Mouse (Mus musculus) heart, adult 2 months (tissue): ENCODE measurements around the gene Celsr3. TPM values are rescaled to one million over a fixed set of nuclear protein-coding genes. Genes with fewer than 3 reads are reported as not detected.

Source experiments
- DNase-seq, 2 experiments: peaks; one replicate each; pipeline ENCODE4 v3.0.0; 2021
- H3K27ac ChIP-seq: fragments of 200-600 bp; 2 replicates; pipeline ENCODE4 v1.8.1; 2022
- H3K27me3 ChIP-seq: fragments of 200-500 bp; 2 replicates; pipeline ENCODE4 v1.6.1; 2012; ENCODE audit warnings: mild to moderate bottlenecking, low read length, inconsistent platforms, mixed read lengths; ENCODE audit not compliant: control insufficient read depth, insufficient read depth
- H3K36me3 ChIP-seq: fragments of 200-500 bp; 2 replicates; pipeline ENCODE4 v1.6.1; 2012; ENCODE audit warnings: low read length, inconsistent platforms; ENCODE audit not compliant: control insufficient read depth, insufficient read depth
- H3K4me1 ChIP-seq: fragments of 200-500 bp; 2 replicates; pipeline ENCODE4 v1.6.1; 2011; ENCODE audit warnings: low read length; ENCODE audit not compliant: control insufficient read depth, insufficient read depth
- H3K4me3 ChIP-seq: fragments of 200-600 bp; 2 replicates; pipeline ENCODE4 v1.8.1; 2022
- H3K79me2 ChIP-seq: fragments of 200-500 bp; replicated peaks from 2 replicates; pipeline ENCODE4 v1.6.1; 2012; ENCODE audit warnings: mild to moderate bottlenecking, inconsistent platforms, low read length, moderate library complexity, mixed read lengths; ENCODE audit not compliant: control insufficient read depth, insufficient read depth
- H3K9ac ChIP-seq: fragments of 200-500 bp; 2 replicates; pipeline ENCODE4 v1.6.1; 2012; ENCODE audit warnings: low read depth, mild to moderate bottlenecking, control low read depth, inconsistent platforms, low read length, mixed read lengths
- CTCF ChIP-seq: fragments of 200-600 bp; IDR thresholded peaks from 2 replicates; pipeline ENCODE4 v1.8.1; 2022; ENCODE audit warnings: antibody characterized with exemption, mild to moderate bottlenecking, moderate library complexity
- EP300 ChIP-seq: fragments of 200-500 bp; IDR thresholded peaks from 2 replicates; pipeline ENCODE4 v1.6.1; 2011; ENCODE audit warnings: low read depth, low read length, control low read depth; ENCODE audit not compliant: insufficient read depth
- POLR2A ChIP-seq: fragments of 200-500 bp; IDR thresholded peaks from 2 replicates; pipeline ENCODE4 v1.6.1; 2011; ENCODE audit warnings: mild to moderate bottlenecking, low read depth, low read length, control low read depth; ENCODE audit not compliant: insufficient read depth
- WGBS: fragments of 180-500 bp; shearing (Covaris S2); methylation state at CpG from one replicate; pipeline ENCODE4 v1.1.7; 2018; 5-methylcytosine and 5-hydroxymethylcytosine counted together
- intact Hi-C: fragments of 180-260 bp; cut with DNase I; formaldehyde crosslinking; loops from one replicate; pipeline ENCODE4 v1.15.1; 2025
- polyA plus RNA-seq: library from polyadenylated mRNA; depleted of rRNA; stranded (reverse); fragments of >200 nt; gene quantifications from 2 replicates; pipeline ENCODE4 v1.2.3, GENCODE M21; 2012
- total RNA-seq, 2 experiments: library from RNA; stranded (reverse); gene quantifications; 2 replicates each; pipeline ENCODE4 v1.2.3; 2021

Gene Celsr3
- total and polyA plus RNA-seq, 3 experiments = 0.02 to 0.06 (median 0.03) TPM

- peaks cover 3% of the 10 kb centered on the region; the same call in 1 of the 2 replicates for H3K79me2 ChIP-seq
- H3K9ac ChIP-seq = no peak overlapping the region
- TF ChIP-seq POLR2A = no peak
- no peak for TF ChIP-seq CTCF
- no peak for TF ChIP-seq EP300
- no peak overlapping the region for H3K27ac ChIP-seq
- intact Hi-C loops = no loop called here
- peaks cover 13% of the 10 kb centered on the region for H3K36me3 ChIP-seq
- DNase-seq = peak in 1 of 2 experiments; percentile 11
- peaks cover 6% of the 10 kb centered on the region for H3K4me1 ChIP-seq
- no peak overlapping the region for H3K4me3 ChIP-seq
- 78% methylated on average over 3 of the region's 3 CpGs for WGBS
- no peaks in the 10 kb centered on the region for H3K27me3 ChIP-seq
These were observed 26.6 kb upstream of the Celsr3 start for GRCm38 (mm10) chr9:108799564-108799963.

DNA sequence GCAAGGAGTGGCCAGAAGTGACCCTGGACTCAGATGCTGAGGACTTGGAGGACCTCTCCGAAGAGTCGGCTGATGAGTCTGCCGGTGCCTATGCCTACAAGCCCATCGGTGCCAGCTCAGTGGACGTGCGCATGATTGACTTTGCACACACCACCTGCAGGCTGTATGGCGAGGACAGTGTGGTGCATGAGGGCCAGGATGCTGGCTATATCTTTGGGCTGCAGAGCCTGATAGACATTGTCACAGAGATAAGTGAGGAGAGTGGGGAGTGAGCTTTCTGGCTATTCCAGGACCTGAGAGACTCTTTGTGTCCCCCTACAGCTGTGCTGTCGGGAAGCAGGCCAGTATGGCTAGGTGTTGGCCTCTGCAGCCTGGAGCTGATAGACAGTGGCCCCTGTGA, 20.4 kb upstream of the Celsr3 start:
- no peak for DNase-seq
- Histone ChIP-seq H3K9ac (no peak overlapping the region), H3K36me3 (no peaks in the 10 kb centered on the region; the same call in 1 of the 2 replicates), H3K4me3 (no peak overlapping the region), H3K4me1 (peaks cover 14% of the 10 kb centered on the region), H3K79me2 (no peaks in the 10 kb centered on the region), H3K27me3 (no peaks in the 10 kb centered on the region), H3K27ac (no peak overlapping the region)
- no peak for TF ChIP-seq CTCF
- no peak for TF ChIP-seq EP300
- TF ChIP-seq POLR2A = no peak
- 59% methylated on average over 8 of the region's 8 CpGs for WGBS
- intact Hi-C loops = no loop called here

- intact Hi-C loops = no loop called here
- H3K4me3 ChIP-seq = no peak overlapping the region
- no peak overlapping the region for H3K9ac ChIP-seq
- no peak for DNase-seq
- no peak overlapping the region for H3K27ac ChIP-seq
- no peaks in the 10 kb centered on the region; the same call in 1 of the 2 replicates for H3K36me3 ChIP-seq
- TF ChIP-seq EP300 (no peak), CTCF (no peak), POLR2A (no peak)
- peaks cover 14% of the 10 kb centered on the region for H3K4me1 ChIP-seq
- no peaks in the 10 kb centered on the region for H3K79me2 ChIP-seq
- no peaks in the 10 kb centered on the region for H3K27me3 ChIP-seq
These were observed 19.7 kb upstream of the Celsr3 start for GRCm38 (mm10) chr9:108806379-108806778.

DNA sequence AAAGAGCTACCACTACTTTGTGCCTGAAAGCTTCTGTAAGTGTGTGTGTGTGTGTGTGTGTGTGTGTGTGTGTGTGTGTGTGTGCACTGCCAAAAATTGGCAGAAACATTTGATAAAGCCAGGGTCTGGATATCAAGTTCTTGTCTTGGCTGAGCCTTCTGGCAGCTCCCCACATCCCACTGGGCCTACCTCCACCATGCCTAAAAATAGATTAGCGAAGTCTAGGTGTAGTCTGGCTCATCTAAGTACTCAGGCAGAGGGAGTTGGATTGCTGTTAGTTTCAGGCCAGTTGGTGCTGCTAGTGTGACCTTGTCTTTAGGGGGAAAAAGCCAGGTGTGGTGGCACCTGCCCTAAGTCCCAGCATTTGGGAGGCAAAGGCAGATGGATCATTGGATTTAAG, 19.3 kb upstream of the Celsr3 start:
- H3K9ac ChIP-seq = no peak overlapping the region
- H3K36me3 ChIP-seq = no peaks in the 10 kb centered on the region; the same call in 1 of the 2 replicates
- intact Hi-C loops = loop anchor here (1.0 kb wide), 1 partner anchor 22 kb away; no protein-coding TSS in a partner anchor
- no peak overlapping the region for H3K4me3 ChIP-seq
- WGBS = 52% methylated on average over 1 of the region's 1 CpGs
- TF ChIP-seq POLR2A (no peak), EP300 (no peak), CTCF (no peak)
- no peaks in the 10 kb centered on the region for H3K79me2 ChIP-seq
- H3K27me3 ChIP-seq = no peaks in the 10 kb centered on the region
- peaks cover 14% of the 10 kb centered on the region for H3K4me1 ChIP-seq
- DNase-seq = peak in 1 of 2 experiments; percentile 70
- H3K27ac ChIP-seq = peak overlapping the region; percentile 64

- Histone ChIP-seq H3K79me2 (no peaks in the 10 kb centered on the region), H3K27ac (peak overlapping the region; percentile 64), H3K36me3 (no peaks in the 10 kb centered on the region; the same call in 1 of the 2 replicates), H3K4me1 (peaks cover 14% of the 10 kb centered on the region), H3K4me3 (no peak overlapping the region), H3K9ac (0 out of 2 replicates have a peak overlapping the region, but pooled peaks have one; percentile 30), H3K27me3 (no peaks in the 10 kb centered on the region)
- DNase-seq = no peak
- intact Hi-C loops = loop anchor here (1.0 to 2.0 kb wide), 2 partner anchors 19 to 22 kb away; partner anchors contain the start of gene Celsr3
- no peak for TF ChIP-seq POLR2A
- TF ChIP-seq CTCF = no peak
- no peak for TF ChIP-seq EP300
- 68% methylated on average over 5 of the region's 5 CpGs for WGBS
These were observed 18.4 kb upstream of the Celsr3 start for GRCm38 (mm10) chr9:108807674-108808073.

- intact Hi-C loops = loop anchor here (2.0 kb wide), 1 partner anchor 19 kb away; the partner anchor contains the start of gene Celsr3
- TF ChIP-seq CTCF = peak; percentile 89
- TF ChIP-seq POLR2A = peak; percentile 54; the same call in 1 of the 2 replicates
- 0 out of 2 replicates have a peak, but pooled peaks have one; percentile 49 for TF ChIP-seq EP300
These were observed 17.9 kb upstream of the Celsr3 start, which contains the start of gene Nckipsd for GRCm38 (mm10) chr9:108808163-108808665. TSS of gene Nckipsd (plus strand) at chr9:108808368.

More at GRCm38 (mm10) chr9:108808163-108808665, 17.9 kb upstream of the Celsr3 start, which contains the start of gene Nckipsd:
- peak within 1 kb of the TSS; percentile 95 for H3K4me3 ChIP-seq
- peak; percentile 95 to 98 for DNase-seq
- WGBS = under 1% methylated on average over 62 of the region's 62 CpGs
- peak within 1 kb of the TSS; percentile 89 for H3K27ac ChIP-seq
- no peaks in the 10 kb centered on the region for H3K79me2 ChIP-seq
- peak within 1 kb of the TSS; percentile 99 for H3K9ac ChIP-seq
- H3K4me1 ChIP-seq = peaks cover 14% of the 10 kb centered on the region
- H3K36me3 ChIP-seq = no peaks in the 10 kb centered on the region; the same call in 1 of the 2 replicates
- H3K27me3 ChIP-seq = no peaks in the 10 kb centered on the region
